16 mouse cellular contexts compared by ENCODE assay signal in the genomic region with DNA sequence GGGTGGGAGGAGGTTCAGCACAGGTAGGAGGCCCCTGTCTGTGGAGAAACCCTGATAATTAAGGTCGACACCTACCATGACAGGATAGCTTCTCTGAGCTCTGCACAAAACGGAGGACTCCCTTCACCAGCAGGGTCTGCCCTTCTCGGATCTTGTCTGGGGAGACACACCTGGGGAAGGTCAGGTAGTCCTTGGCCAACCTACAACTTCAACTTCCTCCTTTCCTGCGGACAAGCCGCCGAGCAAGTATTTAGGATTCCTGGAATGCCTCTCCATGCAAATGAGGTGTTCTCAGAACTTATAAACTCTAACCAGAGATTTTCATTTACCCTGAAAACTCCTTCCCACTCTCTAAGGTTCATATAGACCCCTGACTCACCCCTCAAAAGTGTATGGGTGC. TPM values are rescaled to one million over a fixed set of nuclear protein-coding genes. Genes with fewer than 3 reads are reported as not detected.
DNase-seq lines count a peak whose midpoint lies in the region; ATAC-seq and TF ChIP-seq lines count a peak whose summit lies in the region.
"Had no signal": no experiment of that assay in that cellular context is flagged by ENCODE, and none has a peak within 500 bp of the region (broad histone marks: within the 10 kb centered on the region; RNA-seq: fewer than 3 reads in every experiment).

No protein-coding gene starts in this region.

- H3K4me2 ChIP-seq in kidney, postnatal 0 days (ENCODE audit: low read length): 0 out of 2 replicates have a peak overlapping the region, but pooled peaks have one; percentile 2
- H3K4me2 ChIP-seq in lung, embryonic 16.5 days (ENCODE audit: low read depth, low read length): peak overlapping the region; percentile 34
- H3K4me2 ChIP-seq in midbrain, postnatal 0 days (ENCODE audit: low read depth, low read length, poor library complexity, severe bottlenecking): no peak overlapping the region
- H3K4me2 ChIP-seq: heart, embryonic 13.5 days; midbrain, embryonic 15.5 days; neural tube, embryonic 13.5 days had no signal

- peak; percentile 46; the same call in 1 of the 2 replicates for ATAC-seq in kidney, postnatal 0 days (replicated peaks; ENCODE audit: low FRiP score, low read depth)
- ATAC-seq in lung, embryonic 16.5 days (ENCODE audit: low read depth): peak; percentile 45
- no peak for ATAC-seq in midbrain, postnatal 0 days (ENCODE audit: low FRiP score)
- no peak for ATAC-seq in activated CD4-positive, CD25-positive, alpha-beta regulatory T cell, adult 4 months
- ATAC-seq: forebrain, embryonic 16.5 days; midbrain, embryonic 15.5 days had no signal

- no peaks in the 10 kb centered on the region for H3K36me3 ChIP-seq in kidney, postnatal 0 days (ENCODE audit: insufficient read depth, low read length)
- H3K36me3 ChIP-seq in lung, embryonic 16.5 days (ENCODE audit: control insufficient read depth, insufficient read depth, low read length): no peaks in the 10 kb centered on the region
- no peaks in the 10 kb centered on the region for H3K36me3 ChIP-seq in thymus, adult 2 months (ENCODE audit: control insufficient read depth, insufficient read depth, low read length)
- H3K36me3 ChIP-seq in midbrain, postnatal 0 days (ENCODE audit: insufficient read depth, low read length): no peaks in the 10 kb centered on the region
- H3K36me3 ChIP-seq: heart, embryonic 13.5 days; hindbrain, embryonic 10.5 days; midbrain, embryonic 15.5 days; neural tube, embryonic 13.5 days had no signal

- 48% methylated on average over 6 of the region's 6 CpGs for WGBS in kidney, postnatal 0 days
- WGBS in lung, embryonic 16.5 days: 54% methylated on average over 6 of the region's 6 CpGs
- 72% methylated on average over 6 of the region's 6 CpGs for WGBS in thymus, adult 2 months
- WGBS in midbrain, postnatal 0 days: 83% methylated on average over 6 of the region's 6 CpGs

- peak overlapping the region; percentile 75 for H3K27ac ChIP-seq in kidney, postnatal 0 days
- H3K27ac ChIP-seq in lung, embryonic 16.5 days (ENCODE audit: low read length): peak overlapping the region; percentile 78
- no peak overlapping the region for H3K27ac ChIP-seq in thymus, adult 2 months (ENCODE audit: control insufficient read depth, insufficient read depth, low read length)
- no peak overlapping the region for H3K27ac ChIP-seq in midbrain, postnatal 0 days (ENCODE audit: low read depth, low read length)
- H3K27ac ChIP-seq: heart, embryonic 13.5 days; midbrain, embryonic 15.5 days; neural tube, embryonic 13.5 days had no signal

- peak; percentile 42 to 52 for DNase-seq in lung, adult 18-20 months
- DNase-seq in lung, postnatal 10 days: no peak
- no peak for DNase-seq in kidney, postnatal 0 days (ENCODE audit: low spot score)
- DNase-seq in thymus, adult 2 months: no peak
- no peak for DNase-seq in midbrain, postnatal 0 days (ENCODE audit: low spot score)
- no peak for DNase-seq in layer of hippocampus, adult 9-10 months (ENCODE audit: low spot score)
- DNase-seq: cerebellum, adult 11-12 months; gastrocnemius, postnatal 10 days; spleen, adult 18-20 months had no signal

- H3K4me3 ChIP-seq in kidney, postnatal 0 days (replicated peaks; ENCODE audit: low read depth, low read length): no peak overlapping the region
- no peak overlapping the region for H3K4me3 ChIP-seq in lung, embryonic 16.5 days (ENCODE audit: low read length)
- no peak overlapping the region for H3K4me3 ChIP-seq in thymus, adult 2 months (ENCODE audit: control insufficient read depth, insufficient read depth, low read length)
- H3K4me3 ChIP-seq in midbrain, postnatal 0 days (ENCODE audit: low read depth, low read length): no peak overlapping the region
- H3K4me3 ChIP-seq: heart, embryonic 13.5 days; hindbrain, embryonic 10.5 days; midbrain, embryonic 15.5 days; neural tube, embryonic 13.5 days had no signal

- no peaks in the 10 kb centered on the region for H3K27me3 ChIP-seq in kidney, postnatal 0 days (ENCODE audit: insufficient read depth, low read length)
- H3K27me3 ChIP-seq in lung, embryonic 16.5 days (ENCODE audit: control insufficient read depth, insufficient read depth, low read depth, low read length): no peaks in the 10 kb centered on the region
- H3K27me3 ChIP-seq in thymus, adult 2 months (ENCODE audit: control insufficient read depth, insufficient read depth, low read length): no peaks in the 10 kb centered on the region
- H3K27me3 ChIP-seq in midbrain, postnatal 0 days (ENCODE audit: insufficient read depth, low read length): no peaks in the 10 kb centered on the region
- H3K27me3 ChIP-seq: heart, embryonic 13.5 days; midbrain, embryonic 15.5 days; neural tube, embryonic 13.5 days had no signal

- TF ChIP-seq POLR2A in thymus, adult 2 months (IDR thresholded peaks at IDR 0.05; ENCODE audit: control insufficient read depth, extremely low read depth, insufficient read depth, low read length, poor library complexity): no peak

- H3K9me3 ChIP-seq in kidney, postnatal 0 days (replicated peaks; ENCODE audit: low read length): no peaks in the 10 kb centered on the region
- H3K9me3 ChIP-seq in lung, embryonic 16.5 days (ENCODE audit: control insufficient read depth, low read length): no peaks in the 10 kb centered on the region
- no peaks in the 10 kb centered on the region for H3K9me3 ChIP-seq in midbrain, postnatal 0 days (ENCODE audit: low read length)
- H3K9me3 ChIP-seq: heart, embryonic 13.5 days; hindbrain, embryonic 10.5 days; midbrain, embryonic 15.5 days; neural tube, embryonic 13.5 days had no signal

- H3K4me1 ChIP-seq in kidney, postnatal 0 days (replicated peaks; ENCODE audit: insufficient read depth, low read length): peaks cover 9% of the 10 kb centered on the region; the same call in 1 of the 2 replicates
- H3K4me1 ChIP-seq in lung, embryonic 16.5 days (replicated peaks; ENCODE audit: control insufficient read depth, insufficient read depth, low read length): peaks cover 8% of the 10 kb centered on the region; the same call in 1 of the 2 replicates
- peaks cover 11% of the 10 kb centered on the region for H3K4me1 ChIP-seq in thymus, adult 2 months (replicated peaks; ENCODE audit: control insufficient read depth, insufficient read depth, low read length)
- no peaks in the 10 kb centered on the region for H3K4me1 ChIP-seq in midbrain, postnatal 0 days (ENCODE audit: insufficient read depth, low read length)
- H3K4me1 ChIP-seq: midbrain, embryonic 15.5 days; neural tube, embryonic 13.5 days had no signal

- H3K9ac ChIP-seq in kidney, postnatal 0 days (ENCODE audit: low read depth, low read length): no peak overlapping the region
- H3K9ac ChIP-seq in lung, embryonic 16.5 days (ENCODE audit: low read length): no peak overlapping the region
- no peak overlapping the region for H3K9ac ChIP-seq in midbrain, postnatal 0 days (replicated peaks; ENCODE audit: low read length, poor library complexity, severe bottlenecking)
- H3K9ac ChIP-seq: heart, embryonic 13.5 days; midbrain, embryonic 15.5 days; neural tube, embryonic 13.5 days had no signal

- TF ChIP-seq CTCF in kidney, postnatal 0 days (IDR thresholded peaks at IDR 0.05; ENCODE audit: low read depth): no peak
- no peak for TF ChIP-seq CTCF in thymus, adult 2 months (IDR thresholded peaks at IDR 0.05; ENCODE audit: borderline replicate concordance, control insufficient read depth, extremely low read depth, insufficient read depth, low read length, poor library complexity)
- no peak for TF ChIP-seq CTCF in midbrain, postnatal 0 days (IDR thresholded peaks at IDR 0.05)

RNA-seq across cellular contexts. Expression of a gene that starts 25.7 kb away (rescaled TPM):
- 240 and 270 TPM in 2 replicates for polyA plus RNA-seq in kidney, postnatal 0 days (2015; fragmentation: Nextera tagmentation; extraction: Ambion mirVana)
- 298 and 346 TPM in 2 replicates for polyA plus RNA-seq in lung, embryonic 16.5 days (2015; fragmentation: Nextera tagmentation; extraction: Ambion mirVana)
- polyA plus RNA-seq in thymus, adult 2 months (2012; rRNA removed): 45.4 and 47.2 TPM in 2 replicates
- 83.7 and 116 TPM in 2 replicates for total RNA-seq in midbrain, postnatal 0 days (2014; rRNA removed)
- polyA plus RNA-seq in midbrain, postnatal 0 days (2015; fragmentation: Nextera tagmentation; extraction: Ambion mirVana): 87.7 and 96.6 TPM in 2 replicates
- 100 to 1,000 TPM; 133 to 270 TPM for polyA plus RNA-seq in activated CD4-positive, CD25-positive, alpha-beta regulatory T cell, adult 4 months (2017; shearing (Covaris generic))

Comparison
In these comparisons a context has a peak if more than half of its experiments do, and no peak if none do; other contexts are left out.
1. DNase-seq: peak in lung, adult 18-20 months (2 of 2); none in lung, postnatal 10 days (single experiment), kidney, postnatal 0 days (single experiment), thymus, adult 2 months (single experiment), midbrain, postnatal 0 days (single experiment) and layer of hippocampus, adult 9-10 months (single experiment).
2. ATAC-seq: peak in kidney, postnatal 0 days (single experiment) and lung, embryonic 16.5 days (single experiment); none in midbrain, postnatal 0 days (single experiment) and activated CD4-positive, CD25-positive, alpha-beta regulatory T cell, adult 4 months (single experiment).
3. H3K27ac ChIP-seq: peak in kidney, postnatal 0 days (single experiment) and lung, embryonic 16.5 days (single experiment); none in thymus, adult 2 months (single experiment) and midbrain, postnatal 0 days (single experiment).